Mouse (Mus musculus) midbrain, postnatal 0 days (tissue): Measurements from ENCODE around the gene Caskin2. TPM values are rescaled to one million over a fixed set of nuclear protein-coding genes. Genes with fewer than 3 reads are reported as not detected.

ENCODE experiments used
- ATAC-seq: fragments of 200-750 bp; cut with Nextera tagmentation; 2 replicates; pipeline ENCODE4 v1.8.0; 2017; ENCODE audit warnings: moderate number of reproducible peaks, mild to moderate bottlenecking, moderate TSS enrichment, moderate library complexity; ENCODE audit not compliant: low FRiP score
- DNase-seq: peaks from one replicate; pipeline ENCODE4 v3.0.0-alpha.2; 2015; ENCODE audit warnings: low spot score
- H3K27ac ChIP-seq: fragments of 300-500 bp; sonication (generic); 2 replicates; pipeline ENCODE4 v1.5.1; 2014; ENCODE audit warnings: low read depth, mild to moderate bottlenecking, low read length, mixed read lengths
- H3K27me3 ChIP-seq: fragments of 300-500 bp; sonication (generic); 2 replicates; pipeline ENCODE4 v1.6.1; 2014; ENCODE audit warnings: low read length, control low read depth, mixed read lengths; ENCODE audit not compliant: insufficient read depth
- H3K36me3 ChIP-seq: fragments of 300-500 bp; sonication (generic); 2 replicates; pipeline ENCODE4 v1.6.1; 2014; ENCODE audit warnings: low read length, control low read depth, mixed read lengths; ENCODE audit not compliant: insufficient read depth
- H3K4me1 ChIP-seq: fragments of 300-500 bp; sonication (generic); 2 replicates; pipeline ENCODE4 v1.6.1; 2014; ENCODE audit warnings: mild to moderate bottlenecking, control low read depth, antibody characterized with exemption, low read length, mixed read lengths; ENCODE audit not compliant: insufficient read depth
- H3K4me2 ChIP-seq: fragments of 300-500 bp; sonication (generic); 2 replicates; pipeline ENCODE4 v1.6.1; 2014; ENCODE audit warnings: low read depth, mild to moderate bottlenecking, low read length, mixed read lengths; ENCODE audit not compliant: poor library complexity, severe bottlenecking
- H3K4me3 ChIP-seq: fragments of 300-500 bp; sonication (generic); 2 replicates; pipeline ENCODE4 v1.5.1; 2014; ENCODE audit warnings: low read depth, mild to moderate bottlenecking, low read length, moderate library complexity
- H3K9ac ChIP-seq: fragments of 300-500 bp; sonication (generic); replicated peaks from 2 replicates; pipeline ENCODE4 v1.6.1; 2014; ENCODE audit warnings: mild to moderate bottlenecking, low read length, moderate library complexity, mixed read lengths; ENCODE audit not compliant: poor library complexity, severe bottlenecking
- H3K9me3 ChIP-seq: fragments of 300-500 bp; sonication (generic); 2 replicates; pipeline ENCODE4 v1.6.1; 2016; ENCODE audit warnings: low read length, control low read depth
- CTCF ChIP-seq: IDR thresholded peaks from 2 replicates; pipeline ENCODE4 v1.5.1; 2016; ENCODE audit warnings: antibody characterized with exemption, mild to moderate bottlenecking
- WGBS: fragments of 180-500 bp; shearing (Covaris S2); extraction: QIAGEN DNeasy Blood & Tissue Kit; methylation state at CpG from one replicate; pipeline ENCODE4 v1.1.7; 2014; 5-methylcytosine and 5-hydroxymethylcytosine counted together
- polyA plus RNA-seq: library from polyadenylated mRNA; unstranded; fragments of >200 nt; fragmentation: Nextera tagmentation; extraction: Ambion mirVana; gene quantifications from 2 replicates; pipeline ENCODE4 v1.2.1, GENCODE M21; 2015
- total RNA-seq: library from RNA; depleted of rRNA; stranded (reverse); fragments of >200 nt; gene quantifications from 2 replicates; pipeline ENCODE4 v1.2.3, GENCODE M21; 2014

Gene Caskin2
- total and polyA plus RNA-seq, 2 experiments from 2014 or later = 7.2 to 27.9 TPM

- peaks cover 6% of the 10 kb centered on the region; the same call in 1 of the 2 replicates for H3K36me3 ChIP-seq
- ATAC-seq (no peak; the same call in 1 of the 2 replicates), DNase-seq (peak; percentile 61)
- H3K9ac ChIP-seq = no peak overlapping the region
- H3K4me1 ChIP-seq = peaks cover 9% of the 10 kb centered on the region; the same call in 1 of the 2 replicates
- TF ChIP-seq CTCF = no peak
- H3K4me3 ChIP-seq = no peak overlapping the region
- no peaks in the 10 kb centered on the region for H3K9me3 ChIP-seq
- H3K4me2 ChIP-seq = 0 out of 2 replicates have a peak overlapping the region, but pooled peaks have one; percentile 4
- H3K27ac ChIP-seq = peak overlapping the region; percentile 62
- WGBS = 51% methylated on average over 6 of the region's 6 CpGs
- H3K27me3 ChIP-seq = no peaks in the 10 kb centered on the region
These were observed 6.1 kb downstream of the Caskin2 start for GRCm38 (mm10) chr11:115807306-115807705.

GRCm38 (mm10) chr11:115806154-115806553 is 7.3 kb downstream of the Caskin2 start:
- H3K36me3 ChIP-seq = peaks cover 10% of the 10 kb centered on the region
- no peak overlapping the region for H3K27ac ChIP-seq
- DNase-seq (no peak), ATAC-seq (no peak)
- no peaks in the 10 kb centered on the region for H3K9me3 ChIP-seq
- H3K4me3 ChIP-seq = no peak overlapping the region
- H3K4me1 ChIP-seq = peaks cover 9% of the 10 kb centered on the region; the same call in 1 of the 2 replicates
- H3K27me3 ChIP-seq = no peaks in the 10 kb centered on the region
- H3K4me2 ChIP-seq = no peak overlapping the region
- H3K9ac ChIP-seq = no peak overlapping the region
- WGBS = 91% methylated on average over 10 of the region's 10 CpGs
- TF ChIP-seq CTCF = no peak

GRCm38 (mm10) chr11:115805005-115805404 is 8.4 kb downstream of the Caskin2 start:
- H3K9ac ChIP-seq = no peak overlapping the region
- no peak overlapping the region for H3K4me2 ChIP-seq
- WGBS = 94% methylated on average over 7 of the region's 7 CpGs
- TF ChIP-seq CTCF = no peak
- peaks cover 15% of the 10 kb centered on the region for H3K36me3 ChIP-seq
- no peak overlapping the region for H3K27ac ChIP-seq
- ATAC-seq (no peak), DNase-seq (no peak)
- no peaks in the 10 kb centered on the region for H3K27me3 ChIP-seq
- H3K4me1 ChIP-seq = peaks cover 9% of the 10 kb centered on the region; the same call in 1 of the 2 replicates
- H3K4me3 ChIP-seq = no peak overlapping the region
- H3K9me3 ChIP-seq = no peaks in the 10 kb centered on the region

- 91% methylated on average over 24 of the region's 24 CpGs for WGBS
- Histone ChIP-seq H3K9ac (no peak overlapping the region), H3K27ac (no peak overlapping the region), H3K36me3 (peaks cover 32% of the 10 kb centered on the region), H3K4me2 (no peak overlapping the region), H3K4me1 (no peaks in the 10 kb centered on the region), H3K27me3 (no peaks in the 10 kb centered on the region), H3K9me3 (no peaks in the 10 kb centered on the region), H3K4me3 (no peak overlapping the region)
- ATAC-seq = no peak
- TF ChIP-seq CTCF = no peak
- DNase-seq = no peak
These were observed 10.2 kb downstream of the Caskin2 start for GRCm38 (mm10) chr11:115803072-115803709.

GRCm38 (mm10) chr11:115800981-115801380 is 12.5 kb downstream of the Caskin2 start:
- Histone ChIP-seq H3K27ac (no peak overlapping the region), H3K9ac (no peak overlapping the region), H3K9me3 (no peaks in the 10 kb centered on the region), H3K36me3 (peaks cover 53% of the 10 kb centered on the region), H3K4me3 (no peak overlapping the region), H3K4me2 (no peak overlapping the region), H3K27me3 (no peaks in the 10 kb centered on the region), H3K4me1 (no peaks in the 10 kb centered on the region)
- TF ChIP-seq CTCF = no peak
- ATAC-seq (no peak), DNase-seq (no peak)
- WGBS = 96% methylated on average over 18 of the region's 18 CpGs

- DNase-seq (no peak), ATAC-seq (no peak)
- Histone ChIP-seq H3K9ac (no peak overlapping the region), H3K4me3 (no peak overlapping the region), H3K36me3 (peaks cover 79% of the 10 kb centered on the region), H3K9me3 (no peaks in the 10 kb centered on the region), H3K4me2 (no peak overlapping the region), H3K4me1 (no peaks in the 10 kb centered on the region), H3K27me3 (no peaks in the 10 kb centered on the region), H3K27ac (no peak overlapping the region)
- 80% methylated on average over 9 of the region's 9 CpGs for WGBS
- no peak for TF ChIP-seq CTCF
These were observed 15.8 kb downstream of the Caskin2 start for GRCm38 (mm10) chr11:115797665-115798064.
